Mouse (Mus musculus) ovary, postnatal 36 days (tissue): ENCODE results near the gene Gm17662.

ENCODE experiments used
- DNase-seq: peaks from one replicate; pipeline ENCODE4 v3.0.0; 2022; ENCODE audit warnings: low spot score, mixed read lengths

Gm17662 gene

GRCm38 (mm10) chr4:104888499-104889262, 31.6 kb downstream of the Gm17662 start:
- no peak for DNase-seq

GRCm38 (mm10) chr4:104891708-104892107, 34.6 kb downstream of the Gm17662 start:
- peak; percentile 29 for DNase-seq

GRCm38 (mm10) chr4:104893588-104893987, 36.5 kb downstream of the Gm17662 start:
- no peak for DNase-seq

GRCm38 (mm10) chr4:104894004-104894734, 37.0 kb downstream of the Gm17662 start:
- DNase-seq = peak; percentile 33

- DNase-seq = no peak
Observed at GRCm38 (mm10) chr4:104902836-104903235, 45.7 kb downstream of the Gm17662 start.

GRCm38 (mm10) chr4:104905049-104905448, 47.9 kb downstream of the Gm17662 start:
- no peak for DNase-seq
